Mouse (Mus musculus): ENCODE measurements at regions not wholly inside any gene's neighbourhood (a gene's known extent, or its start where the extent isn't known, plus 50 kb on each side); places are given as distances from the start of the nearest gene placed in this dataset.

- Histone ChIP-seq H3K27ac (ENCODE audit: insufficient read depth, low read length) (no peak overlapping the region), H3K4me1 (ENCODE audit: control insufficient read depth, insufficient read depth, low read length) (no peaks in the 10 kb centered on the region), H3K4me3 (ENCODE audit: insufficient read depth, low read length) (no peak overlapping the region)
- TF ChIP-seq POLR2A (IDR thresholded peaks at IDR 0.05; ENCODE audit: low read depth, low read length), result no peak
- no peak for TF ChIP-seq CTCF (IDR thresholded peaks at IDR 0.05; ENCODE audit: borderline replicate concordance, insufficient read depth, low read length)
These were observed 64.9 kb upstream of the Rps6ka3 start for GRCm38 (mm10) chrX:159145212-159145611.

GRCm38 (mm10) chrX:159155786-159156185, 54.3 kb upstream of the Rps6ka3 start:
- no peak overlapping the region for H3K27ac ChIP-seq (ENCODE audit: insufficient read depth, low read length)
- H3K4me1 ChIP-seq (ENCODE audit: control insufficient read depth, insufficient read depth, low read length), result no peaks in the 10 kb centered on the region
- TF ChIP-seq POLR2A (IDR thresholded peaks at IDR 0.05; ENCODE audit: low read depth, low read length) (no peak), CTCF (IDR thresholded peaks at IDR 0.05; ENCODE audit: borderline replicate concordance, insufficient read depth, low read length) (no peak)
- H3K4me3 ChIP-seq (ENCODE audit: insufficient read depth, low read length), result no peak overlapping the region

GRCm38 (mm10) chrX:159156976-159157375, 53.1 kb upstream of the Rps6ka3 start:
- Histone ChIP-seq H3K4me3 (ENCODE audit: insufficient read depth, low read length) (no peak overlapping the region), H3K4me1 (ENCODE audit: control insufficient read depth, insufficient read depth, low read length) (no peaks in the 10 kb centered on the region), H3K27ac (ENCODE audit: insufficient read depth, low read length) (no peak overlapping the region)
- TF ChIP-seq POLR2A (IDR thresholded peaks at IDR 0.05; ENCODE audit: low read depth, low read length), result no peak
- TF ChIP-seq CTCF (IDR thresholded peaks at IDR 0.05; ENCODE audit: borderline replicate concordance, insufficient read depth, low read length), result no peak

GRCm38 (mm10) chrX:159159727-159160126, 50.4 kb upstream of the Rps6ka3 start:
- no peak for TF ChIP-seq POLR2A (IDR thresholded peaks at IDR 0.05; ENCODE audit: low read depth, low read length)
- TF ChIP-seq CTCF (IDR thresholded peaks at IDR 0.05; ENCODE audit: borderline replicate concordance, insufficient read depth, low read length), result no peak
- no peaks in the 10 kb centered on the region for H3K4me1 ChIP-seq (ENCODE audit: control insufficient read depth, insufficient read depth, low read length)
- H3K4me3 ChIP-seq (ENCODE audit: insufficient read depth, low read length), result no peak overlapping the region
- H3K27ac ChIP-seq (ENCODE audit: insufficient read depth, low read length), result no peak overlapping the region

Data from embryonic fibroblast, embryonic 13.5 days (primary cell).